Mouse (Mus musculus) layer of hippocampus, postnatal 10 days (tissue): ENCODE measurements around the gene 3110009E18Rik. TPM values are rescaled to one million over a fixed set of nuclear protein-coding genes. Genes with fewer than 3 reads are reported as not detected.

ENCODE experiments used
- DNase-seq, 2 experiments: peaks; one replicate each; pipeline ENCODE4 v3.0.0; 2021; ENCODE audit warnings: low spot score in 2 of 2
- total RNA-seq, 2 experiments: library from RNA; stranded (reverse); gene quantifications; 2 replicates each; pipeline ENCODE4 v1.2.3; 2021

The 3110009E18Rik gene
- total RNA-seq, 2 experiments from 2014 or later: 7.1 to 8.7 TPM

- DNase-seq: no peak
These were observed 20.3 kb upstream of the 3110009E18Rik start for GRCm38 (mm10) chr1:120100456-120101226.

DNA sequence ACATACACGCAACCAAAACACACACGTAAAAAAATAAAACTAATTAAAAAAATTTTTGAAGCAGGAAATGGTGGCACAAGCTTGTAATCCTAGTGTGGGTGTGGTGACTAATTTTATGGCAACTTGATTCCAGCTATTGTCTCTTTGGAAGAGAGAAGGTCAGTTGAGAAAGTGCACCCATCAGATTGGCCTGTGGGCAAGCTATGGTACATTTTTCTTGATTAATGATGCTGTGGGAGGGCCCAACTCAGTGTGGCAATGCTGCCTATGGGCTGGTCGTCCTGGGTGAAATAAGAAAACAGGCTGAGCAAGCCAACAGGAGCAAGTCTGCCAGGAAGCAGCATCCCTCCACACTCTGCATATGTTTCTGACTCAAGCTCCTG lies 19.8 kb upstream of the 3110009E18Rik start:
- DNase-seq: no peak

DNA sequence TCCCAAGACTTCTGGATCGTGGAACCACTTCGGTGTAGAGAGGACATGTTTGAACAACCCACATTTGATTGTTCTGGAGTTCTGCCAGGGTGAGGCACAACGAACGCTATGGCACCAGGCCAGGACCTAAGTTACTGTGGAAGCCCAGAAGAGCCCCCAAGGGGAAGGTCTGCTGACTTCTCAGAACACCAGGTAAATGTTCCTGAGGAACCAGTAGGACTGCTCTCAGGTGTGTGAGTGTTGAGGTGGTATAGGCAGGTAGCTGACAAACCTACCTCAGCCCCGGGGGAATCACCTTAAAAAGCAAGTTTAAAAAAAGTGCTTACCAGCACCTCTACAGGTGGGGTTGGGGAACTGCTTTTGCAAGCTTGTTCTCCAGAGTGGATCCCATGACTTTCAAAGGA lies 15.4 kb upstream of the 3110009E18Rik start:
- no peak for DNase-seq

- DNase-seq: no peak
These were observed 11.1 kb upstream of the 3110009E18Rik start for GRCm38 (mm10) chr1:120109741-120110432.

GRCm38 (mm10) chr1:120111766-120112165 lies 9.2 kb upstream of the 3110009E18Rik start:
- no peak for DNase-seq

- DNase-seq: no peak
These were observed 8.5 kb upstream of the 3110009E18Rik start for GRCm38 (mm10) chr1:120112251-120113187.

DNA sequence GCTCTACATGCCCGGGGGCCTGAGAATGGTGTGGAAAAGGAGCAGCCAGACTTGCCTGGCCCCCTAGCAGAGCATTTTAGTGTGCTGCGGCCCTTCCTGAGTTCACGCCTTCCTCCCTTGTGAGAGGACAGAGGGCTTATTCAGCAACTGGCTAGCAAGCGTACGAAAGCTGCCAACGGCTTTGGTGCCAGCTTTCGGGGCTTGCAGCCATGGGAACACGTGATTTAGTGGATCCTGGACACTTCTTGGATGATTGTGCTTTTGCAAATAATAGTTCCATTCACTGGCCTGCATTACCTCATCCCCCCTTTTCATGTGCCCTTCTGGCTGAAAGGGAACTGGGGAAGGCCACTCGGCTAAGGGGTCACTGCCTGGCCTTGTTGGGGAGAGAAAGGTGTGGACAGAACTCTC lies 5.3 kb upstream of the 3110009E18Rik start:
- peak; percentile 88 to 89 for DNase-seq

DNA sequence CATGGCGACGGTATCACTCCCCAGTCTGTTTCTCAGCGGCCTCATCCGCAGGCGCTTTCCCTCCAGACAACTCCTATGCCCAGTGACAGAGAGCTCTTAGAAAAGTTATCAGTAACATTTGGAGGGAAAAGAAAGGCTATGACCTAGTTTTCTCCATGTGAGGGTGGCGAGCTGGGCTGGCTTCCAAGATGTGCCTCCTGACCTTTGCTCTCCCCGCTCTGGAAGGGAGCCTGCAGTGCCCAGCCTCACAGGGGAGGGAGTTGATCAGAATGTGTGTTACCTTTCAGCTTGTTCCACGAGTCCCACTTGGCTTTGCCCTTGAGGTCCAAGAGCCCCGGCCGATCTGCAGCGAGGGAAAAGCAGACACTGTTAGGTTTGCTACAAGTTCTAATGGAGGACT lies 4.9 kb upstream of the 3110009E18Rik start:
- DNase-seq: peak in 1 of 2 experiments; percentile 54

DNA sequence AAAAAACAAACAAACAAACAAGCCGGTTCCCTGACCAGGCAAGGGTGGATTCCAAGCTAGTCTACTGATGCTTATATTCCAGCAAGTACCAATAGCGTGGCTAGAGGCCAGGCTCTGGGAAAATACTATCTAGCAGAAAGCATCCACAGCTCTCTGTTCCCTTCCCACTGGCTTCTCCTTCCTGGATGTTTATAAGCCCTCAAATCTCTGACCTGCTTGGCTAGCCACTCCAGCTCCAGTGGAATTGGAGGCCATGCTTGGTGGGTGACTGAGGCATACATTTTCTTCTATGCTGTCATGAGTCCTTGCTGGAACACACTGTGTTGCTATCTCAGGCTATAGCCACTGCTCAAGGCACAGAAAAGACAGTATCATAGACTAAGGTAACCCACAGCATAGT lies 2.1 kb upstream of the 3110009E18Rik start:
- no peak for DNase-seq

- DNase-seq: no peak
These were observed 1.6 kb upstream of the 3110009E18Rik start for GRCm38 (mm10) chr1:120119389-120119788.

DNA sequence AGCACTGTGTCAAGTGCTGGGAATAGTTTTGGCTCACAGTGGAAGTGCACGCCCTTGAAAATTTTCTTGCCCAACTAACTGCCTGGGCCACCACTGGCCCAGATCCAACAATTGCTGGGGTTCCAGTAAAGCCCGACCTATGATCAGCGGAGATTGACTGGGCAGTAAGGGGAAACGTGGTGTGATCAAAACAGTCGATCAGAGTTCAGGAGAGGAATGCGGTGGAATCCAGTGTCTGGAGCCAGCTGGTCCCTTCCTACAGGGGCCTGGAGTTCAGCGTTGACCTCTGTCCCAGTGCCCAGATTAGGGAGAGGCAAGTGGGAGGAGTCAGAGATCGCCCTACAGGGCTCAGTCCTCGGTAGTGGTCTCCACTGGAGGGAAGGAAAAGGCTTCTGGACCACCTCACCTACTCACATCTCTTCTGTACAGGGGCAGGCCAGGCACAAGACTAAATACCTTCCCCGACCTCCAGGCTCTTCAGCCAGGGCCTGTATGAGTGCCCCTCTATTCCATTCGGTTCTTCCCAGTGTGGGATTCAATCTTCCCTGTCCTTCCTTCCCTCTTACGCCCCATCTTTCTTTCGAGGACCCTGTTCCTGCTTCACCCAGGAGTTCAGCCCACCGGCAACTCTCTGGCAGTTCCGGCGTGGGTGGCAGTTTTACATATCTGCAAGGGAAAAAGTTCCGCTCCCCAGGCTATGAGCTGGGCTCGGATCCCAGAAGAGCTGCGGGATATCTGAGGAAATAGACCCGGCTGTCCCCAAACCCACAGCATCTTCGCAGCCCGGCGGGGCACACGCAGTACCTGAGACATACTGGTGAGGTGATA lies 632 bp upstream of the 3110009E18Rik start:
- DNase-seq: peak in 1 of 2 experiments; percentile 54

DNA sequence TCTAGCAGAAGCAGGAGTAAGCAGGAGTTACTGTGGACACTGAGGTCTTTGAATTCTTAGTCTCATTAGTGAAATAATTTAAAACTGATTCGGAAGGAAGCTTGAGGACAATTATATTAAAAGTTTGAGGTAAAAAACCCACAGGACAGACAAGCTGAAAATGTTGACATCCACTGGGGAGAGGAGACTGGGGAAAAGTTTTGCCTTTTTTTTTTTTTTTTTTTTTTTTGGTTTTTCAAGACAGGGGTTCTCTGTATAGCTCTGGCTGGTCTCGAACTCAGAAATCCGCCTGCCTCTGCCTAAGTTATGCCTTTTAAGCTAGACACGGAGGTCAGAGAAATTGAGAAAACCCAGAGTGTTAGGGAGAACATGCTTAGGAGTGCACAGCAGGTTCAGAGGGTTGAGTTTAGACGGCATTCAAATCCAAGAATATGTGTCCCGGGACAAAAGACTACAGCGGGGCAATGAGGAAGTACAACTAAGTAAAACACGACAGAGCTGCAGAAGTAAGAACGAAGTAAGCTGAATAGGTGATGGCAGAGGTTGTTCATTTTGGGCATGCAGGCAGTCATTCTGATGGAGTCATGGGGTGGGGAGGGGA lies 1.0 kb downstream of the 3110009E18Rik start:
- DNase-seq: no peak

- DNase-seq: no peak
These were observed 1.8 kb downstream of the 3110009E18Rik start for GRCm38 (mm10) chr1:120122634-120123383.

DNA sequence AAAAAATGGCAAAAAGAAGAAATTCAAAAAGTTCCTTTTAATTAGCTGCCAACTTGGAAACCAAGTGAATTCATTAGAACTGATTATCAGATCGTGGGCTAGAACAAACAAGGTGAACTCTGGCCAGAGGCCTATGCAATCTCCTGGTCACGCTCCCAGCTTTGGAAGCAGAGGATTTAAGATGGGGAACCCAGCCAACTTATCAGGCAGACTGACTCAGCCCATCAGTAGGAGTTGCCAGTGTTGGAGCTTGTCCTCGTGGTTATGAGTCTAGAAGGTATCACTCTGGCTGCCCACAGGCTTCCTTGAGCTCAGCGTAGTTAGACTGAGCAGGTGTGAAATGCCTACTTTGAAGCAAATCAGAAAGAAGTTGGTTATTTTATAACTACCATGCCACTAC lies 3.9 kb downstream of the 3110009E18Rik start:
- DNase-seq: no peak

DNA sequence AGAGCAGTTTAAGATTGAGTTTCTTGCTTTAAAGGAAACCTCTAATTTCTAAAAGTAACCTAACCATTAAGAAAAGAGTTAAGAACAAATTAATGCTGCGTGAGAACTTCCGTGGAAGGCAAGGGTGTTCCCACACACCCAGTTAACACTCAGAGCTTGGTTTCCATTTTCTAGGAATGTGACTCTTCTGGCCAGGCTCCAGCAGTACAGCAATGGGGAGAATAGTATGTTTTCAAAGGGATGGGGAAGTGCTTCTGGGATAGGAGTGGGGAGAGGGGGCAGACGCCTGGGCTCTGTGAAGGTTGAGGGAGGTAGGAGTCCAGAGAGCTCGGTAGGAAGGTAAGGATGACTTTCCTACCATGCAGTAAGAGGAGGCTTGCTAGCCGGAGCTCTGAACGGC lies 4.5 kb downstream of the 3110009E18Rik start:
- DNase-seq: no peak

GRCm38 (mm10) chr1:120126318-120126717 lies 5.3 kb downstream of the 3110009E18Rik start:
- no peak for DNase-seq

DNA sequence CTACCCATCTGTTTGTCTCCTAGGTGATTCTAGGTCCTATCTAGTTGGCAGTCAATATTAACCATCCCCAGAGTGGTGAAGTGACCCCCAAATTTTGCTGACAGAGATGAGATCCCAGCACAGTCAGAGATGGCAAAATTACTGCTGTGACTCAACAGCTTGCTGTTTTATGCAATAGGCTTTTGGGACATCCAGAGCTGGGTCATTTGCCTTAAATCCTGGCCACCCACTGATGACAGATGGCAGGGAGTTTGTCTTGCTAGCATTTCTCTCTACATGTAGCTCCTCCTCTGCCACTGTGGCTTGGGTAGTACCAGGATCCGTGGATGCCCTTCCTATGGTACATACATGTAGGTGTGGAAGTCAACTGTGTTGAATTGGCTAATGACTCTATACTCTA lies 11.4 kb downstream of the 3110009E18Rik start:
- DNase-seq: no peak

DNA sequence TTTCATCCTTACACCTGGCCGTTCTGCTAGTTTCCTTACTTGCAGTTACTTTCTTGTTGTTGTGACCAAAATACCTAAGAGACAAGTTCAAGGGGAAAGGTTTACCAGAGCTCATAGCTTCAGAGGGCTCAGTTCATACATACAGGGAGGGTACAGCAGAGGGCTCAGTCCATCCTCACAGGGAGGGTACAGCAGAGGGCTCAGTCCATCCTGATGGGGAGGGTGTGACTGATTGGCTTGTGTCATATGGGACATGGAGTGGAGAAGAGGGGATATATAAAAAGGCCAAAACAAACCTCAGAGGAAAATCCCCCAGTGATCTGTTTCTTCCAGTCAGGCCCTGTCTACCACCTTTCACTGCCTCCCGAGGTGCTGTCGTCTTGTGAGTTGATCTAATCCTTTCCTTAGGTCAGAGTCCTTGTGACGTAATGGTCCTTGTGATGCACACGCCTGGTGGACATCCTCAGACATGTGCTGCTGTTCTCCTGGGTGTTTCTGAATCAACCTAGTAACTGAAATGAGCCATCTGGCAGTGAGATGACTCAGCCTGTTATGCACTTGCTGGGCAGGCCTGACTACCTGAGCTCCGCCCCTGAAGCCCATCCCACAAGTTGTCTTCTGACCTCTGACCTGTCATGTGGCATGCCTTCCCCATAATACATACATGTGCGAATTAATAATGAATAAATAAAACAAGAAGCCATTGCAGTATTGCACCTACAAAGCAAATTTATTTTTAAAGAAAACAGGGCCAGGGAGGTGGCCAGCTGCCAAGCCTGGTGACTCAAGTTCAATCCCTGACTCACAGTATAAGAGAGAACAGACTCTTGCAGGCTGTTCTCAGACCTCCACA lies 15.2 kb downstream of the 3110009E18Rik start:
- no peak for DNase-seq
